Mouse (Mus musculus): ENCODE results near the gene Trim45. TPM values are rescaled to one million over a fixed set of nuclear protein-coding genes. Genes with fewer than 3 reads are reported as not detected.

Trim45 gene
- polyA plus RNA-seq, 1 experiment from 2014 or later: 0.63 TPM

Other genes with a start within 250 kb of the Trim45 start
- gene Man1a2, start 236.7 kb upstream of the Trim45 start, polyA plus RNA-seq (2015; fragmentation: Nextera tagmentation; extraction: Ambion mirVana): 20.5 and 21.2 TPM in 2 replicates
- gene Vtcn1, start 96.7 kb upstream of the Trim45 start, polyA plus RNA-seq (2015; fragmentation: Nextera tagmentation; extraction: Ambion mirVana): 0.04 TPM in 1 of 2 replicates, not detected in the other
- gene Ttf2, start 47.5 kb downstream of the Trim45 start, polyA plus RNA-seq (2015; fragmentation: Nextera tagmentation; extraction: Ambion mirVana): 6.1 and 6.4 TPM in 2 replicates
- gene Cd101, start 107.4 kb downstream of the Trim45 start, polyA plus RNA-seq (2015; fragmentation: Nextera tagmentation; extraction: Ambion mirVana): 0.04 and 0.09 TPM in 2 replicates
- 0.15 and 0.17 TPM in 2 replicates for gene Ptgfrn, start 188.1 kb downstream of the Trim45 start, polyA plus RNA-seq (2015; fragmentation: Nextera tagmentation; extraction: Ambion mirVana)